In genomic region chr7:135965528-135965927, GRCm38 (mm10) we compare ENCODE assay signal across 12 mouse cellular contexts.
DNase-seq lines count a peak whose midpoint lies in the region; ATAC-seq lines count a peak whose summit lies in the region.
"Had no signal": no experiment of that assay in that cellular context is flagged by ENCODE, and none has a peak within 500 bp of the region (broad histone marks: within the 10 kb centered on the region; RNA-seq: fewer than 3 reads in every experiment).

No protein-coding gene starts in this region.

- no peak overlapping the region for H3K9ac ChIP-seq in hindbrain, embryonic 16.5 days (ENCODE audit: low read depth, low read length)
- no peak overlapping the region for H3K9ac ChIP-seq in midbrain, embryonic 14.5 days (replicated peaks; ENCODE audit: low read length)
- no peak overlapping the region for H3K9ac ChIP-seq in heart, embryonic 12.5 days
- H3K9ac ChIP-seq: liver, embryonic 13.5 days had no signal

- no peak overlapping the region for H3K27ac ChIP-seq in hindbrain, embryonic 16.5 days (ENCODE audit: low read depth, low read length)
- 0 out of 2 replicates have a peak overlapping the region, but pooled peaks have one; percentile 32 for H3K27ac ChIP-seq in midbrain, embryonic 14.5 days (replicated peaks; ENCODE audit: low read depth, low read length)
- H3K27ac ChIP-seq in heart, embryonic 12.5 days (ENCODE audit: poor library complexity, severe bottlenecking), result no peak overlapping the region
- H3K27ac ChIP-seq: liver, embryonic 13.5 days had no signal

- DNase-seq in R1 (ENCODE audit: low read depth, low spot score), result peak; percentile 3
- peak; percentile 24 for DNase-seq in embryo, embryonic 11 days
- peak; percentile 74 for DNase-seq in midbrain, embryonic 14.5 days
- no peak for DNase-seq in adrenal gland, postnatal 25 days
- DNase-seq in adrenal gland, adult 2 months, result no peak
- DNase-seq in cerebellum, adult 11 months, result no peak
- DNase-seq: adrenal gland, postnatal 14 days; liver, embryonic 13.5 days; thymus, postnatal 4 days had no signal

- peak; percentile 82 for ATAC-seq in hindbrain, embryonic 16.5 days
- no peak for ATAC-seq in midbrain, embryonic 14.5 days (ENCODE audit: low FRiP score, low TSS enrichment)
- no peak for ATAC-seq in heart, embryonic 12.5 days (ENCODE audit: insufficient number of reproducible peaks, low FRiP score)

- H3K9me3 ChIP-seq in hindbrain, embryonic 16.5 days (ENCODE audit: control insufficient read depth, low read length), result no peaks in the 10 kb centered on the region
- H3K9me3 ChIP-seq in midbrain, embryonic 14.5 days (ENCODE audit: control insufficient read depth, low read length), result no peaks in the 10 kb centered on the region
- no peaks in the 10 kb centered on the region for H3K9me3 ChIP-seq in heart, embryonic 12.5 days (replicated peaks)
- H3K9me3 ChIP-seq: liver, embryonic 13.5 days; megakaryocyte, embryonic 14.5 days had no signal

- H3K4me1 ChIP-seq in hindbrain, embryonic 16.5 days (ENCODE audit: control insufficient read depth, insufficient read depth, low read depth, low read length), result peaks cover 18% of the 10 kb centered on the region
- H3K4me1 ChIP-seq in midbrain, embryonic 14.5 days (ENCODE audit: control insufficient read depth, insufficient read depth, low read length), result peaks cover 14% of the 10 kb centered on the region
- H3K4me1 ChIP-seq in heart, embryonic 12.5 days (replicated peaks), result no peaks in the 10 kb centered on the region
- H3K4me1 ChIP-seq: liver, embryonic 13.5 days; megakaryocyte, embryonic 14.5 days had no signal

- H3K27me3 ChIP-seq in hindbrain, embryonic 16.5 days (replicated peaks; ENCODE audit: control insufficient read depth, insufficient read depth, low read length), result no peaks in the 10 kb centered on the region
- H3K27me3 ChIP-seq in midbrain, embryonic 14.5 days (ENCODE audit: control insufficient read depth, insufficient read depth, low read length), result no peaks in the 10 kb centered on the region
- 0 out of 2 replicates have a peak, but pooled peaks cover 5% of the 10 kb centered on the region for H3K27me3 ChIP-seq in heart, embryonic 12.5 days (replicated peaks)
- H3K27me3 ChIP-seq: liver, embryonic 13.5 days; megakaryocyte, embryonic 14.5 days had no signal

- H3K4me3 ChIP-seq in hindbrain, embryonic 16.5 days (ENCODE audit: low read length), result no peak overlapping the region
- no peak overlapping the region for H3K4me3 ChIP-seq in midbrain, embryonic 14.5 days (replicated peaks; ENCODE audit: low read depth, low read length)
- no peak overlapping the region for H3K4me3 ChIP-seq in heart, embryonic 12.5 days
- H3K4me3 ChIP-seq: liver, embryonic 13.5 days; megakaryocyte, embryonic 14.5 days had no signal

- 15% methylated on average over 6 of the region's 6 CpGs for WGBS in hindbrain, embryonic 16.5 days
- 15% methylated on average over 6 of the region's 6 CpGs for WGBS in midbrain, embryonic 14.5 days
- WGBS in heart, embryonic 12.5 days, result 71% methylated on average over 6 of the region's 6 CpGs

- no peaks in the 10 kb centered on the region for H3K36me3 ChIP-seq in hindbrain, embryonic 16.5 days (ENCODE audit: control insufficient read depth, insufficient read depth, low read length)
- no peaks in the 10 kb centered on the region for H3K36me3 ChIP-seq in midbrain, embryonic 14.5 days (ENCODE audit: control insufficient read depth, insufficient read depth, low read length)
- H3K36me3 ChIP-seq in heart, embryonic 12.5 days, result no peaks in the 10 kb centered on the region
- H3K36me3 ChIP-seq: liver, embryonic 13.5 days had no signal

- H3K4me2 ChIP-seq in hindbrain, embryonic 16.5 days (ENCODE audit: low read length), result no peak overlapping the region
- no peak overlapping the region for H3K4me2 ChIP-seq in midbrain, embryonic 14.5 days (ENCODE audit: low read length)
- H3K4me2 ChIP-seq in heart, embryonic 12.5 days, result no peak overlapping the region
- H3K4me2 ChIP-seq: liver, embryonic 13.5 days had no signal

Comparison
In these comparisons a context has a peak if more than half of its experiments do, and no peak if none do; other contexts are left out.
1. DNase-seq: peak in R1 (single experiment), embryo, embryonic 11 days (single experiment) and midbrain, embryonic 14.5 days (single experiment); none in adrenal gland, postnatal 25 days (single experiment), adrenal gland, adult 2 months (single experiment) and cerebellum, adult 11 months (single experiment).